Mouse (Mus musculus) G1E (cell line): ENCODE data around the gene Aktip.

Experiments
- CTCF ChIP-seq: IDR thresholded peaks from 2 replicates; pipeline ENCODE4 v1.5.1; 2012; ENCODE audit warnings: low read depth, low read length, inconsistent platforms, mixed read lengths
- GATA1 ChIP-seq: IDR thresholded peaks from 2 replicates; pipeline ENCODE4 v1.6.1; 2012; ENCODE audit warnings: borderline replicate concordance, low read length, inconsistent platforms, mixed read lengths
- GATA2 ChIP-seq: IDR thresholded peaks from 2 replicates; pipeline ENCODE4 v1.6.1; 2012; ENCODE audit warnings: low read depth, low read length, inconsistent platforms, borderline replicate concordance
- POLR2AphosphoS5 ChIP-seq: IDR thresholded peaks from 2 replicates; pipeline ENCODE4 v1.6.1; 2012; ENCODE audit warnings: low read depth, low read length, inconsistent platforms; ENCODE audit not compliant: insufficient replicate concordance
- TAL1 ChIP-seq: conservative IDR thresholded peaks from 2 replicates; pipeline ENCODE4 v1.6.1; 2012; ENCODE audit warnings: low read depth, low read length, inconsistent platforms, mixed read lengths

GRCm38 (mm10) chr8:91134659-91135058 lies 65.1 kb downstream of the Aktip start:
- TF ChIP-seq CTCF (no peak), TAL1 (no peak), GATA1 (no peak), GATA2 (no peak), POLR2AphosphoS5 (no peak)
